Mouse (Mus musculus) neural tube, embryonic 11.5 days (tissue): Measurements from ENCODE around the gene Slc11a2. TPM values are rescaled to one million over a fixed set of nuclear protein-coding genes. Genes with fewer than 3 reads are reported as not detected.
"Not testable (repeated sequence)": the region's sequence is repeated elsewhere in the genome, so short reads cannot be mapped to it uniquely, and the experiment has no call there.

ENCODE experiments used
- ATAC-seq: fragments of 200-750 bp; cut with Nextera tagmentation; 2 replicates; pipeline ENCODE4 v1.8.0; 2017; ENCODE audit warnings: moderate number of reproducible peaks, mild to moderate bottlenecking, moderate TSS enrichment, moderate library complexity; ENCODE audit not compliant: insufficient read depth, low FRiP score, low TSS enrichment
- DNase-seq: peaks from one replicate; pipeline ENCODE4 v3.0.0-alpha.2; 2015; ENCODE audit warnings: low spot score
- H3K27ac ChIP-seq: fragments of 300-500 bp; sonication (generic); 2 replicates; pipeline ENCODE4 v1.5.1; 2014; ENCODE audit warnings: low read depth, mild to moderate bottlenecking, low read length
- H3K27me3 ChIP-seq: fragments of 300-500 bp; sonication (generic); 2 replicates; pipeline ENCODE4 v1.6.1; 2014; ENCODE audit warnings: mild to moderate bottlenecking, low read length, mixed read lengths; ENCODE audit not compliant: control insufficient read depth, insufficient read depth
- H3K36me3 ChIP-seq: fragments of 300-500 bp; sonication (generic); 2 replicates; pipeline ENCODE4 v1.6.1; 2014; ENCODE audit warnings: mild to moderate bottlenecking, low read length, moderate library complexity, mixed read lengths; ENCODE audit not compliant: control insufficient read depth, insufficient read depth
- H3K4me1 ChIP-seq: fragments of 300-500 bp; sonication (generic); 2 replicates; pipeline ENCODE4 v1.6.1; 2014; ENCODE audit warnings: low read length, mixed read lengths; ENCODE audit not compliant: control insufficient read depth, insufficient read depth
- H3K4me2 ChIP-seq: fragments of 300-500 bp; sonication (generic); 2 replicates; pipeline ENCODE4 v1.6.1; 2014; ENCODE audit warnings: low read depth, mild to moderate bottlenecking, moderate library complexity
- H3K4me3 ChIP-seq: fragments of 300-500 bp; sonication (generic); 2 replicates; pipeline ENCODE4 v1.5.1; 2014; ENCODE audit warnings: low read depth, low read length
- H3K9ac ChIP-seq: fragments of 300-500 bp; sonication (generic); 2 replicates; pipeline ENCODE4 v1.6.1; 2014; ENCODE audit warnings: mild to moderate bottlenecking, low read length
- H3K9me3 ChIP-seq: fragments of 300-500 bp; sonication (generic); 2 replicates; pipeline ENCODE4 v1.6.1; 2016; ENCODE audit warnings: low read length; ENCODE audit not compliant: control insufficient read depth
- WGBS: fragments of 180-500 bp; shearing (Covaris S2); extraction: QIAGEN DNeasy Blood & Tissue Kit; methylation state at CpG from one replicate; pipeline ENCODE4 v1.1.7; 2014; 5-methylcytosine and 5-hydroxymethylcytosine counted together
- polyA plus RNA-seq: library from polyadenylated mRNA; unstranded; fragments of >200 nt; fragmentation: Nextera tagmentation; extraction: Ambion mirVana; gene quantifications from 2 replicates; pipeline ENCODE4 v1.2.1, GENCODE M21; 2014

Gene Slc11a2
- polyA plus RNA-seq, 1 experiment from 2014 or later = 21.6 TPM

DNA sequence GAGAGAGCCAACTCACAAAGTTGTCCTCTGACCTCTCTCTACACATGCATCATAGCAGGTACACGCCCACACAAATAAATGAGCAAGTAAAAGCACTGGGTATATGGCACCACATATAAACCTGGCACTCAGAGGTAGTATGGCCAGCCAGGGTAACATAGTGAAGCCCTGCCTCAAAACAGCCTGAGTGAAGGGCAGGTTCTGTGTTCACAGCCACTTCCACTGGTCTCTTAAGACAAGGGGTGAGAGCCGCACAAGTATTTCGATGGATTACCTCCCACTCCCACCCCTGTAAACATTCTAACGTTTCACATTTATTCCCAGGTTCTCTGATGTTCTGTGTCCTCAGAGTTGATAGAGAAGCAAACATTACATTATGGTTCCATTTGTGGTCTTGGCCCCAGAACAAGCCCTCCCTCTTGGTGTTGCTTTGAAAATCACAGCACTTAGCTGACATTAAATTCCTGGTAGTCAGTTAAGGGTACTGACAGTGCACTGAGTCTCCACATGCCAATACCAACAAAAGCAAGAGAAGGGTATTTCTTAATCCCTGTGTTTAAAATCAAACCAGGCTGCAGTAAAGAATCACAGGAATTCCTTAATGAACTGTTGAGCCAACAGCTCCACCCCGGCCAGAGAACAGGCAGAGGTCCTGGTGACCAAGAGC lies 83.4 kb downstream of the Slc11a2 start:
- H3K4me2 ChIP-seq, DNase-seq, H3K9ac ChIP-seq, ATAC-seq, H3K4me3 ChIP-seq, H3K4me1 ChIP-seq, H3K27ac ChIP-seq, H3K36me3 ChIP-seq, H3K9me3 ChIP-seq, H3K27me3 ChIP-seq: not testable (repeated sequence)
- WGBS = 82% methylated on average over 4 of the region's 5 CpGs

Other genes starting within 250 kb of the Slc11a2 start
- 24.5 and 27.3 TPM in 2 replicates for gene Atf1, start 197.3 kb downstream of the Slc11a2 start, polyA plus RNA-seq
- gene Tmprss12, start 144.2 kb downstream of the Slc11a2 start, polyA plus RNA-seq = not detected in 2 replicates
- 3.1 and 3.8 TPM in 2 replicates for gene Mettl7a1, start 120.9 kb downstream of the Slc11a2 start, polyA plus RNA-seq
- gene Mettl7a3, start 90.1 kb downstream of the Slc11a2 start, polyA plus RNA-seq = not detected in 2 replicates
- gene Methig1, start 71.9 kb downstream of the Slc11a2 start, polyA plus RNA-seq = 0.16 TPM in 1 of 2 replicates, not detected in the other
- 0.15 TPM in 1 of 2 replicates, not detected in the other for gene Mettl7a2, start 71.9 kb downstream of the Slc11a2 start, polyA plus RNA-seq
- gene Higd1c, start 60.5 kb downstream of the Slc11a2 start, polyA plus RNA-seq = not detected in 2 replicates
- 0.08 TPM in 1 of 2 replicates, not detected in the other for gene Gm5475, start 2.9 kb downstream of the Slc11a2 start, polyA plus RNA-seq
- gene Letmd1, start 44.0 kb upstream of the Slc11a2 start, polyA plus RNA-seq = 47.3 and 51.1 TPM in 2 replicates
- gene Csrnp2, start 70.4 kb upstream of the Slc11a2 start, polyA plus RNA-seq = 28.9 and 29.9 TPM in 2 replicates
- 30.2 and 31.3 TPM in 2 replicates for gene Tfcp2, start 126.9 kb upstream of the Slc11a2 start, polyA plus RNA-seq
- 12.1 and 12.5 TPM in 2 replicates for gene Pou6f1, start 174.9 kb upstream of the Slc11a2 start, polyA plus RNA-seq
- 243 and 250 TPM in 2 replicates for gene Dazap2, start 190.3 kb upstream of the Slc11a2 start, polyA plus RNA-seq
- gene Smagp, start 211.9 kb upstream of the Slc11a2 start, polyA plus RNA-seq = 3.7 and 3.8 TPM in 2 replicates
- 3.6 and 5.1 TPM in 2 replicates for gene Bin2, start 244.5 kb upstream of the Slc11a2 start, polyA plus RNA-seq